Mouse (Mus musculus): ENCODE results near the gene Skap1. TPM values are rescaled to one million over a fixed set of nuclear protein-coding genes. Genes with fewer than 3 reads are reported as not detected.
A peak's percentile ranks its signal among the peaks of the same experiment; 100 is the strongest.

The Skap1 gene
- polyA plus RNA-seq, 1 experiment from 2014 or later = 0.35 TPM

DNA sequence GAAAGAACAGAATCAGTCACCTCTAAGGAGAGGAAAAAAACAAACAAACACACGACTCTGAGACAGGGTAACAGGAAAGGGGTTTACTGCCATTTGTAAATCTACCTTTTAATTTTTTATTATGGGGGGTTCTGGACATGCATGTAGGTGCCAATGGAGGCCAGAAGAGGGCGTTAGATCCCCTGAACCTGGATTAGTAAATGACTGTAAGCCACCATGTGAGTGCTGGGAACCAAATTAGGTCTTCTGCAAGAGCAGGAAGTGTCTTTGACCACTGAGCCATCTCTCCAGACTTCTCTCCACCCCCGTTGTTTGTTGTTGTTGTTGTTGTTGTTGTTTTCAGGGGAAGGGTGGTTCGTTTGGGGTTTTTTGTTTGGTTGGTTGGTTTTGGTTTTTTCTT is 293.0 kb downstream of the Skap1 start:
- TF ChIP-seq CTCF (IDR thresholded peaks at IDR 0.05; ENCODE audit: low read depth) = no peak
- no peak for TF ChIP-seq EP300 (IDR thresholded peaks at IDR 0.05; ENCODE audit: low read depth)
- no peak overlapping the region for H3K27ac ChIP-seq (ENCODE audit: low read depth)
- 50% methylated on average over 4 of the region's 4 CpGs for WGBS (ENCODE audit: insufficient replicate concordance)
- no peaks in the 10 kb centered on the region for H3K27me3 ChIP-seq (ENCODE audit: insufficient read depth, low read length)
- ATAC-seq = no peak
- H3K9ac ChIP-seq (replicated peaks) = no peak overlapping the region
- no peaks in the 10 kb centered on the region for H3K4me1 ChIP-seq (ENCODE audit: insufficient read depth)
- H3K9me3 ChIP-seq (ENCODE audit: low read length) = no peaks in the 10 kb centered on the region
- H3K36me3 ChIP-seq (replicated peaks; ENCODE audit: insufficient read depth, low read length) = no peaks in the 10 kb centered on the region
- DNase-seq = no peak
- H3K4me2 ChIP-seq (ENCODE audit: low read depth, low read length) = no peak overlapping the region
- no peak overlapping the region for H3K4me3 ChIP-seq (ENCODE audit: low read depth, low read length)

DNA sequence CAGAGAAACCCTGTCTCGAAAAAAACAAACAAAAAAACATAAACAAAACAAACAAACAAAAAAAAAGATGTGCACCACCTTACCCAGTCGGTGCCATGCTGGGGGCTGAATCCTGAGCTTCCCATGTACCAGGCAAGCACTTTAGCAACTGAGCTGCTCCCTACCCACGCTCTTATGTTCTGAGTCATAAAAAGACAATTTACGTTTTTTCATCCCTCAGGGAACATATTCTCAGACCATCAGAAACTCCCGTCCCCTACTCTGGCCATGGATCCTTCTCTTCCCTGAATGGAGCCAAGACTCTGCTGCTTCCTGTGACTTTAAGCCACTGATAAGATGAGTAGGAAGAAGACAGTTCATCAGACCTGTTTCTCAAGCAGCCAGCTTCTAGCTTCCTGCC is 294.0 kb downstream of the Skap1 start:
- no peak for TF ChIP-seq CTCF (IDR thresholded peaks at IDR 0.05; ENCODE audit: low read depth)
- TF ChIP-seq EP300 (IDR thresholded peaks at IDR 0.05; ENCODE audit: low read depth) = no peak
- Histone ChIP-seq H3K27ac (ENCODE audit: low read depth) (no peak overlapping the region), H3K36me3 (replicated peaks; ENCODE audit: insufficient read depth, low read length) (no peaks in the 10 kb centered on the region), H3K27me3 (ENCODE audit: insufficient read depth, low read length) (no peaks in the 10 kb centered on the region), H3K4me3 (ENCODE audit: low read depth, low read length) (no peak overlapping the region), H3K9ac (replicated peaks) (no peak overlapping the region), H3K4me2 (ENCODE audit: low read depth, low read length) (no peak overlapping the region), H3K9me3 (ENCODE audit: low read length) (no peaks in the 10 kb centered on the region), H3K4me1 (ENCODE audit: insufficient read depth) (no peaks in the 10 kb centered on the region)
- no peak for DNase-seq
- ATAC-seq = no peak
- 67% methylated on average over 5 of the region's 5 CpGs for WGBS (ENCODE audit: insufficient replicate concordance)

DNA sequence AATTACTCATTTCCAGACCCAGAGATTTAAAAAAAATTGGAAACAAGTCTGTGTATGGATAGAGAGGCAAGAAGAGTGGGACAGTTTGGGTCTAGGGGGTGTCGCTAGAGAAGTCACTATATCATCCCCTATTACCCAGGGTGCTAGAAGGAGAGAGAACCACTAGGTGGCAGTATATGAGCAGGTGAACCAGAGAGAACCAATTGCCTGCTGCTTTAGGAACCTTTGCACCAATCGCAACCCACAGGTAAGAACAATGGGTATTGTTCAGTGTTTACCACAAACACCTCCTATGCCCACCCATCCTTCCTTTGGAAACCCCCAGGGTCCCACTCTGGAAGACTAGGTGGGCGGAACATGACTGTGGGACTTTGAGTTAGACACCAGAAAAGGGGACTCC is 295.6 kb downstream of the Skap1 start:
- 39% methylated on average over 3 of the region's 3 CpGs for WGBS (ENCODE audit: insufficient replicate concordance)
- peak; percentile 45 for ATAC-seq
- no peaks in the 10 kb centered on the region for H3K36me3 ChIP-seq (replicated peaks; ENCODE audit: insufficient read depth, low read length)
- DNase-seq = peak; percentile 37
- H3K27ac ChIP-seq (ENCODE audit: low read depth) = no peak overlapping the region
- TF ChIP-seq EP300 (IDR thresholded peaks at IDR 0.05; ENCODE audit: low read depth) = no peak
- peak; percentile 94 for TF ChIP-seq CTCF (IDR thresholded peaks at IDR 0.05; ENCODE audit: low read depth)
- H3K4me2 ChIP-seq (ENCODE audit: low read depth, low read length) = no peak overlapping the region
- 0 out of 2 replicates have a peak, but pooled peaks cover 6% of the 10 kb centered on the region for H3K4me1 ChIP-seq (ENCODE audit: insufficient read depth)
- no peak overlapping the region for H3K9ac ChIP-seq (replicated peaks)
- no peaks in the 10 kb centered on the region for H3K27me3 ChIP-seq (ENCODE audit: insufficient read depth, low read length)
- H3K4me3 ChIP-seq (ENCODE audit: low read depth, low read length) = no peak overlapping the region
- no peaks in the 10 kb centered on the region for H3K9me3 ChIP-seq (ENCODE audit: low read length)

DNA sequence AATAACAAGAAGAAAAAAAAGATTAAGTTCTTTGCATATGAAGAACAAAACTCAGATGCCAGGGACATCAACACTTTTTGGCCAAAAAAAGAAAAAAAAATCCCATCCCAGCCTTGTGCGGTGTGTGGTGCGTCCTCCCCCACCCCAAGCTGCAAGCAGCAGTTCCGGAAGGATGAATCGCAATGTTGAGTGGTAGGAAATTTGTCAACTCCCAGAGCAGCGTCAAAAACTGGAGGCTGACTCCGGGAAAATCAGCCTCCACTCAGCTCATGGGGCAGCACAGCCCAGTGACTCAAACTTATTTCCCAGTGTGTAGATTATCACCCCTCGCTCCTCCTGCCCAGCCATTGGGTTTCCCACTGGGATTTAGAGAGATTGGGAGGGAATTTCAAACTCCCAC is 297.6 kb downstream of the Skap1 start:
- no peak for TF ChIP-seq CTCF (IDR thresholded peaks at IDR 0.05; ENCODE audit: low read depth)
- TF ChIP-seq EP300 (IDR thresholded peaks at IDR 0.05; ENCODE audit: low read depth) = no peak
- 59% methylated on average over 7 of the region's 7 CpGs for WGBS (ENCODE audit: insufficient replicate concordance)
- no peak for DNase-seq
- no peak overlapping the region for H3K27ac ChIP-seq (ENCODE audit: low read depth)
- H3K9me3 ChIP-seq (ENCODE audit: low read length) = no peaks in the 10 kb centered on the region
- no peak overlapping the region for H3K4me2 ChIP-seq (ENCODE audit: low read depth, low read length)
- H3K9ac ChIP-seq (replicated peaks) = no peak overlapping the region
- no peaks in the 10 kb centered on the region for H3K36me3 ChIP-seq (replicated peaks; ENCODE audit: insufficient read depth, low read length)
- no peak overlapping the region for H3K4me3 ChIP-seq (ENCODE audit: low read depth, low read length)
- no peaks in the 10 kb centered on the region for H3K27me3 ChIP-seq (ENCODE audit: insufficient read depth, low read length)
- ATAC-seq = no peak
- H3K4me1 ChIP-seq (ENCODE audit: insufficient read depth) = 0 out of 2 replicates have a peak, but pooled peaks cover 6% of the 10 kb centered on the region

DNA sequence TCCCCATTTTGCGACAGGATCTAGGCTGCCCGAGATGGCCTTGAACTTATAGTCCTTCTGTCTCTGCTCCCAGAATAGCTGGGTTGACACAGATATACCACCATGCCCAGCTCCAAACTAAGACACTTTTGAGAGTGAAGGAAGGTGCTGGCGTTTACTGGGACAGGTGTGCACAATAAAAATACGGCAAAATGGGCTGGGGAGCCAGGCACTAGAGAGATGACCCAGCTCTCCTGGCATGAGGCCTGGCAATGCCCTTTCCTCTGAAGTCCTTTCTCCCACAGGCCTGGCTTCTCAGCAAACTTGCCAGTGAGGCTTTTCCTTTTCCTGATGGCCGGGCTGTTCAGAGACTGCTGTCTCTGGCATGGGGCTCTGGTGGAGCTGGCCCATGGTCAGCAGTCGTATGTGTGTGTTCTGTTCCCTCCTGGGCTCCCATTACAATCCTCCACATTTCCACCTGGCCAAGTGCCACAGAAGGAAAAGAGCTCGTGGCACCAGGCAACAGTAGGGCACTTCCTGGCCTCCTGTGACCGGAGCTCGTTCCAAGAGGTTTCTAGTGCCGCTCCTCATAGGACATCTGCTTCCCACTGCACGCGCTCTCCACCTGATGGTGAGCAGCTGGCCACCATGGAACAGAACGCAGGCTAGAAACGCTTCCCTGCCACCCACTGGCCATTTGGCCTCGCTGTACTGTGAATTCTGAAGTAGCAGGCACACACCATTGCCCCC is 298.5 kb downstream of the Skap1 start:
- Histone ChIP-seq H3K9ac (replicated peaks) (no peak overlapping the region), H3K4me3 (ENCODE audit: low read depth, low read length) (no peak overlapping the region), H3K27me3 (ENCODE audit: insufficient read depth, low read length) (no peaks in the 10 kb centered on the region), H3K27ac (ENCODE audit: low read depth) (no peak overlapping the region), H3K36me3 (replicated peaks; ENCODE audit: insufficient read depth, low read length) (peaks cover 7% of the 10 kb centered on the region; the same call in 1 of the 2 replicates), H3K4me1 (ENCODE audit: insufficient read depth) (0 out of 2 replicates have a peak, but pooled peaks cover 6% of the 10 kb centered on the region), H3K4me2 (ENCODE audit: low read depth, low read length) (no peak overlapping the region), H3K9me3 (ENCODE audit: low read length) (no peaks in the 10 kb centered on the region)
- ATAC-seq (no peak), DNase-seq (no peak)
- WGBS (ENCODE audit: insufficient replicate concordance) = 76% methylated on average over 15 of the region's 15 CpGs
- TF ChIP-seq CTCF (IDR thresholded peaks at IDR 0.05; ENCODE audit: low read depth) (no peak), EP300 (IDR thresholded peaks at IDR 0.05; ENCODE audit: low read depth) (no peak)

DNA sequence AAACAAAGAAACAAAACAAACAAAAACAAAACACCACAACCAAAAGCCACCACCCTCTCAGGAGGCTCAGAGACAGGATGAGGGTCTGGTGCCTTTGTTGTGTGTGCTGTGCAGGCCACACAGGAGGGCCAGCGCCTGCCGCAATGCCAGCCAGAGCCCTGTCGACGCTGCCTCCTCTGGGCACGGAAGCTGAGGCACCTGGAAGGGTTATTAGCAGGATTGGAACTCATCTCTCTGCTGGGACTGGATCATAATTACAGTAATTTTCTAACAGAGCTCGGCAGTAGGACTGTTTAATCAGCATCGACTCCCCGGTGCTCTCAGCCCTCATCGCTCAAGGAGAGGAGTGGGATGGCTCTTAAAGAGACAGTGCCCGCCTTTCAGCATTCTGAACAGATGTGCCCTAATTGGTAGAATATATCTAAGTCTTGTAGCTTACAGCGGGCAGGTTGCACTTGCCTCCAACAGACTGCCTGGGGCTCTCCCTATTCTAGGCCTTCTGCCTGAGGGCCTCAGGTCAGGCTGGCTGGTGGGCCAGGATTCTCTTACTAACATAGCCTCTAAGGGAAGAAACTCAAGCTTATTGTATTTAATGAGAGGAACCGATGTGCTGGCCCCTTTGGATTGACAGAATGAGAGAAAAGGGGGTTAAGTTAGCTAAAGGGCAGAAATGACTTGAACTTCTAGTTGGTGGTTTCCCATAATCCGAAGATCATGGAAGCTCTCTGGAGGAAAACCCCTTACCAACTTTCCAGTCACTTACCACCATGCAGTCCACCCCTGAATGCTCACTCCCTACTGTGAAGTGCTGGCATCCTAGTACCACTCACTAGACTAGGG is 300.3 kb downstream of the Skap1 start:
- peak overlapping the region; percentile 69 for H3K27ac ChIP-seq (ENCODE audit: low read depth)
- ATAC-seq = no peak
- no peak overlapping the region for H3K9ac ChIP-seq (replicated peaks)

More for the DNA sequence above, 300.3 kb downstream of the Skap1 start:
- TF ChIP-seq EP300 (IDR thresholded peaks at IDR 0.05; ENCODE audit: low read depth) (no peak), CTCF (IDR thresholded peaks at IDR 0.05; ENCODE audit: low read depth) (no peak)
- Histone ChIP-seq H3K27me3 (ENCODE audit: insufficient read depth, low read length) (no peaks in the 10 kb centered on the region), H3K9me3 (ENCODE audit: low read length) (no peaks in the 10 kb centered on the region), H3K36me3 (replicated peaks; ENCODE audit: insufficient read depth, low read length) (peaks cover 22% of the 10 kb centered on the region), H3K4me2 (ENCODE audit: low read depth, low read length) (no peak overlapping the region), H3K4me3 (ENCODE audit: low read depth, low read length) (no peak overlapping the region), H3K4me1 (ENCODE audit: insufficient read depth) (0 out of 2 replicates have a peak, but pooled peaks cover 6% of the 10 kb centered on the region)
- 56% methylated on average over 13 of the region's 13 CpGs for WGBS (ENCODE audit: insufficient replicate concordance)
- no peak for DNase-seq

All from liver, postnatal 0 days (tissue).